Mouse (Mus musculus) E14TG2a.4 (cell line): ENCODE measurements at regions not wholly inside any gene's neighbourhood (a gene's known extent, or its start where the extent isn't known, plus 50 kb on each side); places are given as distances from the start of the nearest gene placed in this dataset.
A peak's percentile ranks its signal among the peaks of the same experiment; 100 is the strongest.
"Not testable (repeated sequence)": the region's sequence is repeated elsewhere in the genome, so short reads cannot be mapped to it uniquely, and the experiment has no call there.

Source experiments
- H3K27me3 ChIP-seq: 2 replicates; pipeline ENCODE4 v1.6.1; 2014; ENCODE audit warnings: low read length, control low read depth; ENCODE audit not compliant: insufficient read depth
- H3K36me3 ChIP-seq: 2 replicates; pipeline ENCODE4 v1.6.1; 2014; ENCODE audit warnings: low read length, control low read depth; ENCODE audit not compliant: insufficient read depth
- H3K4me1 ChIP-seq: replicated peaks from 2 replicates; pipeline ENCODE4 v1.6.1; 2014; ENCODE audit warnings: low read depth, low read length, control low read depth
- H3K4me3 ChIP-seq: replicated peaks from 2 replicates; pipeline ENCODE4 v1.5.1; 2014; ENCODE audit warnings: mild to moderate bottlenecking, low read length
- H3K9me3 ChIP-seq: 2 replicates; pipeline ENCODE4 v1.6.1; 2014; ENCODE audit warnings: low read length, control low read depth
- CTCF ChIP-seq: conservative IDR thresholded peaks from 2 replicates; pipeline ENCODE4 v1.5.1; 2014; ENCODE audit warnings: low read length
- NANOG ChIP-seq: IDR thresholded peaks from 2 replicates; pipeline ENCODE4 v1.6.1; 2014; ENCODE audit warnings: borderline replicate concordance, low read length, mixed read lengths
- POU5F1 ChIP-seq: IDR thresholded peaks from 2 replicates; pipeline ENCODE4 v1.6.1; 2014; ENCODE audit warnings: low read length, borderline replicate concordance

GRCm38 (mm10) chr9:43857988-43858387 is 114.2 kb downstream of the Nectin1 start:
- H3K27me3 ChIP-seq, result peaks cover 14% of the 10 kb centered on the region
- no peaks in the 10 kb centered on the region for H3K9me3 ChIP-seq
- H3K4me1 ChIP-seq, result peaks cover 75% of the 10 kb centered on the region
- H3K36me3 ChIP-seq, result no peaks in the 10 kb centered on the region
- TF ChIP-seq CTCF, result no peak
- TF ChIP-seq POU5F1, result no peak
- no peak for TF ChIP-seq NANOG
- H3K4me3 ChIP-seq, result no peak overlapping the region

- Histone ChIP-seq H3K9me3 (no peaks in the 10 kb centered on the region), H3K4me1 (peaks cover 77% of the 10 kb centered on the region), H3K27me3 (peaks cover 19% of the 10 kb centered on the region), H3K36me3 (no peaks in the 10 kb centered on the region), H3K4me3 (no peak overlapping the region)
- TF ChIP-seq NANOG, result no peak
- TF ChIP-seq CTCF, result no peak
- no peak for TF ChIP-seq POU5F1
These were observed 115.0 kb downstream of the Nectin1 start for GRCm38 (mm10) chr9:43858761-43859160.

GRCm38 (mm10) chr9:43860264-43860663 is 116.5 kb downstream of the Nectin1 start:
- Histone ChIP-seq H3K9me3 (no peaks in the 10 kb centered on the region), H3K4me1 (peaks cover 81% of the 10 kb centered on the region), H3K36me3 (no peaks in the 10 kb centered on the region), H3K4me3 (peak overlapping the region; percentile 18; the same call in 1 of the 2 replicates), H3K27me3 (peaks cover 33% of the 10 kb centered on the region)
- TF ChIP-seq CTCF, result no peak
- TF ChIP-seq POU5F1, result no peak
- TF ChIP-seq NANOG, result no peak

GRCm38 (mm10) chr9:43861375-43861774 is 117.6 kb downstream of the Nectin1 start:
- TF ChIP-seq POU5F1 (no peak), NANOG (no peak), CTCF (no peak)
- Histone ChIP-seq H3K36me3 (no peaks in the 10 kb centered on the region), H3K9me3 (no peaks in the 10 kb centered on the region), H3K27me3 (peaks cover 38% of the 10 kb centered on the region), H3K4me1 (peaks cover 82% of the 10 kb centered on the region), H3K4me3 (no peak overlapping the region)

- H3K4me1 ChIP-seq, result peaks cover 78% of the 10 kb centered on the region
- not testable (repeated sequence) for H3K4me3 ChIP-seq, H3K9me3 ChIP-seq, H3K36me3 ChIP-seq
- peaks cover 37% of the 10 kb centered on the region for H3K27me3 ChIP-seq
These were observed 118.2 kb downstream of the Nectin1 start for GRCm38 (mm10) chr9:43862034-43862433.

GRCm38 (mm10) chr9:43863609-43864397 is 120.0 kb downstream of the Nectin1 start:
- H3K9me3 ChIP-seq, result no peaks in the 10 kb centered on the region
- H3K4me3 ChIP-seq, result peak overlapping the region; percentile 59
- no peaks in the 10 kb centered on the region for H3K36me3 ChIP-seq
- H3K27me3 ChIP-seq, result peaks cover 42% of the 10 kb centered on the region
- peaks cover 64% of the 10 kb centered on the region for H3K4me1 ChIP-seq
- TF ChIP-seq POU5F1, result no peak
- no peak for TF ChIP-seq CTCF
- no peak for TF ChIP-seq NANOG

- Histone ChIP-seq H3K4me1 (peaks cover 40% of the 10 kb centered on the region), H3K4me3 (no peak overlapping the region), H3K36me3 (no peaks in the 10 kb centered on the region), H3K27me3 (peaks cover 57% of the 10 kb centered on the region), H3K9me3 (no peaks in the 10 kb centered on the region)
- TF ChIP-seq CTCF, result peak; percentile 77
- no peak for TF ChIP-seq NANOG
These were observed 123.0 kb downstream of the Nectin1 start for GRCm38 (mm10) chr9:43866802-43867201.

GRCm38 (mm10) chr9:43873841-43874240 is 130.1 kb downstream of the Nectin1 start:
- peaks cover 9% of the 10 kb centered on the region; the same call in 1 of the 2 replicates for H3K9me3 ChIP-seq
- peaks cover 73% of the 10 kb centered on the region for H3K27me3 ChIP-seq
- peaks cover 10% of the 10 kb centered on the region for H3K4me1 ChIP-seq
- H3K36me3 ChIP-seq, result no peaks in the 10 kb centered on the region
- H3K4me3 ChIP-seq, result no peak overlapping the region
- TF ChIP-seq POU5F1, result no peak
- no peak for TF ChIP-seq CTCF
- TF ChIP-seq NANOG, result no peak

- H3K9me3 ChIP-seq, result peaks cover 9% of the 10 kb centered on the region; the same call in 1 of the 2 replicates
- H3K4me1 ChIP-seq, result peaks cover 15% of the 10 kb centered on the region
- H3K4me3 ChIP-seq, result no peak overlapping the region
- peaks cover 75% of the 10 kb centered on the region for H3K27me3 ChIP-seq
- no peak for TF ChIP-seq POU5F1
- H3K36me3 ChIP-seq, result no peaks in the 10 kb centered on the region
These were observed 130.5 kb downstream of the Nectin1 start for GRCm38 (mm10) chr9:43874332-43874731.
